Mouse (Mus musculus) limb, embryonic 13.5 days (tissue): Measurements from ENCODE around the gene Nrip1. TPM values are rescaled to one million over a fixed set of nuclear protein-coding genes. Genes with fewer than 3 reads are reported as not detected.

Source experiments
- ATAC-seq: fragments of 200-750 bp; cut with Nextera tagmentation; 2 replicates; pipeline ENCODE4 v1.8.0; 2017; ENCODE audit warnings: low read depth, moderate number of reproducible peaks, moderate TSS enrichment; ENCODE audit not compliant: low FRiP score
- H3K27ac ChIP-seq: fragments of 300-500 bp; sonication (generic); 2 replicates; pipeline ENCODE4 v1.5.1; 2015; ENCODE audit warnings: inconsistent platforms, mild to moderate bottlenecking, moderate library complexity
- H3K27me3 ChIP-seq: fragments of 300-500 bp; sonication (generic); 2 replicates; pipeline ENCODE4 v1.6.1; 2015; ENCODE audit warnings: mild to moderate bottlenecking, inconsistent platforms
- H3K36me3 ChIP-seq: fragments of 300-500 bp; sonication (generic); 2 replicates; pipeline ENCODE4 v1.6.1; 2015; ENCODE audit warnings: inconsistent platforms, mild to moderate bottlenecking, moderate library complexity
- H3K4me1 ChIP-seq: fragments of 300-500 bp; sonication (generic); 2 replicates; pipeline ENCODE4 v1.6.1; 2015; ENCODE audit warnings: inconsistent platforms
- H3K4me2 ChIP-seq: fragments of 300-500 bp; sonication (generic); replicated peaks from 2 replicates; pipeline ENCODE4 v1.6.1; 2015; ENCODE audit warnings: inconsistent platforms, mild to moderate bottlenecking, moderate library complexity
- H3K4me3 ChIP-seq: fragments of 300-500 bp; sonication (generic); 2 replicates; pipeline ENCODE4 v1.5.1; 2015; ENCODE audit warnings: moderate library complexity, mild to moderate bottlenecking, inconsistent platforms
- H3K9ac ChIP-seq: fragments of 300-500 bp; sonication (generic); 2 replicates; pipeline ENCODE4 v1.6.1; 2015; ENCODE audit warnings: mild to moderate bottlenecking, inconsistent platforms
- H3K9me3 ChIP-seq: fragments of 300-500 bp; sonication (generic); 2 replicates; pipeline ENCODE4 v1.6.1; 2016; ENCODE audit warnings: inconsistent platforms
- WGBS: fragments of 180-500 bp; shearing (Covaris S2); methylation state at CpG from one replicate; pipeline ENCODE4 v1.1.7; 2015; 5-methylcytosine and 5-hydroxymethylcytosine counted together
- polyA plus RNA-seq: library from polyadenylated mRNA; unstranded; fragments of >200 nt; fragmentation: Nextera tagmentation; extraction: Ambion mirVana; gene quantifications from 2 replicates; pipeline ENCODE4 v1.2.1, GENCODE M21; 2015

The Nrip1 gene
- polyA plus RNA-seq, 1 experiment from 2014 or later: 39.4 TPM

DNA sequence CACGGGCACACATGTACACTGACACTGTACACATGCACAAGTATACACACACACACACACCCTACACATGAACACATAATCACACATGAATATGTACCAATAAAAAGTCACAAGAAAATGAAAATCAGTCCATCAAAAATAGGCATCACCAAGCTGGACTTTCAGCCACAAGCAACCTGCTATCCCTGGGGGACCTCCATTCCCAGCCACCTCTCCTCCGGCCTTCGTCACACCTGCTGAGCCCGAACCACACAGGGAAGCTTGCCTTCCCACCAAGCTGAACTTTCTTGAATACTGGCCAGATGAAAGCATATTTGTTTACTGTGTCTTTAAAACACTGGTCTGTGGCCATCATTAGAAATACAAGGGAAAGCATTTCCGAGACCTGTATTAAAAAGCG is 70.2 kb downstream of the Nrip1 start:
- H3K36me3 ChIP-seq: no peaks in the 10 kb centered on the region
- H3K4me2 ChIP-seq: no peak overlapping the region
- 76% methylated on average over 6 of the region's 6 CpGs for WGBS
- ATAC-seq: no peak
- H3K9me3 ChIP-seq: no peaks in the 10 kb centered on the region
- H3K27me3 ChIP-seq: no peaks in the 10 kb centered on the region
- no peak overlapping the region for H3K27ac ChIP-seq
- H3K9ac ChIP-seq: no peak overlapping the region
- no peak overlapping the region for H3K4me3 ChIP-seq
- H3K4me1 ChIP-seq: 0 out of 2 replicates have a peak, but pooled peaks cover 15% of the 10 kb centered on the region

DNA sequence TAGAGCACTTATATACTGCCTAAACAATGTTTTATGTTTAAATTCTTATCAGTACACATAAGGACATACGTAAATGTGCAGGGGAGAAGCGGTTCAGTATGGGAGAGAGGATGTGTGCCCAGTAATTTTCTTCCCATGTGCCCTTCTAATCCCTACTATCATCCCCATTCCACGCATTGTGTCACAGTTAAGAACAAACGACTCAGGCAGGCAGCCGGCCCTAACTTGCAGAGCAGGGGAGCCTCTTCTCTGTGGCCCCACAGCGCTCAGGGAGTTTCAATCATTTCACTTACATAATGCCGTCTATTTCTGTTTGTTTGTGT is 71.9 kb downstream of the Nrip1 start:
- ATAC-seq: no peak
- 78% methylated on average over 7 of the region's 7 CpGs for WGBS
- H3K27me3 ChIP-seq: no peaks in the 10 kb centered on the region
- no peaks in the 10 kb centered on the region for H3K36me3 ChIP-seq
- H3K9me3 ChIP-seq: no peaks in the 10 kb centered on the region
- H3K4me2 ChIP-seq: no peak overlapping the region
- 0 out of 2 replicates have a peak, but pooled peaks cover 15% of the 10 kb centered on the region for H3K4me1 ChIP-seq
- no peak overlapping the region for H3K4me3 ChIP-seq
- no peak overlapping the region for H3K9ac ChIP-seq
- no peak overlapping the region for H3K27ac ChIP-seq

DNA sequence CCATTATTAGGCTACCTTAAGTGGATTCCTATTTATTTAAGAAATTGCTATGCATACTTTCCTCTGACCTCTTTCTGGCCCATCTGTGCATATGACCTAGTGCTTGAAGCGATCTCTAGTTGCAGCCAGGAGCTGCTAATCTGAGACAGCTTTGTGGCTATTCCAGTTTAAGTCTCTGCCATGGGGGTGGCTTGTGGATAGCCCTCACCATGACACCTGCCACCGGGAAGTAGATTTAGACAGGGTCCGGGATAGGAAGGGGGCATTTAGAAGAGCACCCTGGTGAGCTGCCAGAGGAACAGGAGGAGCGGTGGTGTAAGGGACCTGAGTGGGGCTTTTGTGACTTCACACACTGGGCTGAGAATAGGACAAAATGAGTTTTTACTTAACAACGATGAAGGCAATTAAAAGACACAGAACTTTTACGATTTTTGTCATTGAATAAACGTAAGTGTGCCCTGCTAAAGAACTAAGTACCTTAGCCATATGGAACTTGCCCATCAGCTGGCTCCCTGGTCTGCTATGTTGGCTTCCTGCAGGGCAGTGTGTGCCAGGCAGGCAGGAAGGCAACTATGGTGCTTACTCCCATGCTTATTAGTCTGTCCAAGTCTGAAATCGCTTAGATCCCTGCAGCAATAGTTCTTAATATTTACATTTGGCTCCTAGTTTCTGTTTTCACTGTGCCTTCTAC is 72.4 kb downstream of the Nrip1 start:
- Histone ChIP-seq H3K9me3 (no peaks in the 10 kb centered on the region), H3K4me3 (no peak overlapping the region), H3K27me3 (no peaks in the 10 kb centered on the region), H3K27ac (no peak overlapping the region), H3K36me3 (no peaks in the 10 kb centered on the region), H3K9ac (no peak overlapping the region), H3K4me2 (no peak overlapping the region), H3K4me1 (0 out of 2 replicates have a peak, but pooled peaks cover 15% of the 10 kb centered on the region)
- WGBS: 63% methylated on average over 8 of the region's 8 CpGs
- ATAC-seq: no peak

DNA sequence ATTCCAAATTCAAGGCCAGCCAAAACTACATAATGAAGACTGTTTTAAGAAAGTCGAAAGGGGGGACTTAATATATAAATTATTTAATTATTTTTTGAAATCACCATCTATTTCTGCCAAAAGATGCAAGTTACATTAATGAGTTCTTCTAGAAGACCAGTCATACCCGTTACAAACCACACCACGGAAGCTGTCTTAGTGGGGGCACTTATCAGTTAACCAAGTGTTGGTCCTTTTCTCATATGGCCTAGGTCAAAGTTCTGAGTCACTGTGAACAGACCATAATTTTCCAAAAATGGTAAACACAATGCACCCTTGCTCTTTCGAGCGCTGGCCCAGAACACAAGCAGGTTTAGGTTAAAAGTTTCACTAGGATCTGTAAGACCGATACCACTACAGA is 73.2 kb downstream of the Nrip1 start:
- no peak for ATAC-seq
- H3K27me3 ChIP-seq: no peaks in the 10 kb centered on the region
- H3K4me2 ChIP-seq: no peak overlapping the region
- no peaks in the 10 kb centered on the region for H3K9me3 ChIP-seq
- no peak overlapping the region for H3K4me3 ChIP-seq
- no peaks in the 10 kb centered on the region for H3K36me3 ChIP-seq
- no peak overlapping the region for H3K27ac ChIP-seq
- H3K4me1 ChIP-seq: 0 out of 2 replicates have a peak, but pooled peaks cover 15% of the 10 kb centered on the region
- no peak overlapping the region for H3K9ac ChIP-seq
- 89% methylated on average over 6 of the region's 6 CpGs for WGBS

DNA sequence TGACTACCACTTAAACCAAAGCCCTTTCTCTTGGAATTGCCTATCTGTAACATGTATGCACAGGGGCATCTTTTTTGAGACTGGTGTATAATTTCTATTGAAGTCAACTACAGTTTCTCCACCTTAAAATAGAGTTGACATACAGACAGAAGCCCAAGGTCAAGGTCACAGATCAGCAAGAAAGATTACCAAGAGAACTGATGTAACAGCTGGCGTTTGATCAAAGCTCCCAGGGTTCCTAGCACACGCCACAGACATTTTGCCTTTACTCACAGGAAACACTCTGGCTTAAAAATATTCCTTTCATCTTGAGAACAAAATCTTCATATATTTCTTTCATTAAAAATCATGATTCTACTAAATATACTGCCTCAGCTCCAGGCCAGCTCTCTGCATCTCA is 74.1 kb downstream of the Nrip1 start:
- H3K4me3 ChIP-seq: no peak overlapping the region
- no peak overlapping the region for H3K4me2 ChIP-seq
- no peaks in the 10 kb centered on the region for H3K9me3 ChIP-seq
- H3K4me1 ChIP-seq: 0 out of 2 replicates have a peak, but pooled peaks cover 15% of the 10 kb centered on the region
- WGBS: 47% methylated on average over 2 of the region's 2 CpGs
- H3K27ac ChIP-seq: no peak overlapping the region
- H3K9ac ChIP-seq: no peak overlapping the region
- no peak for ATAC-seq
- no peaks in the 10 kb centered on the region for H3K27me3 ChIP-seq
- peaks cover 5% of the 10 kb centered on the region for H3K36me3 ChIP-seq

DNA sequence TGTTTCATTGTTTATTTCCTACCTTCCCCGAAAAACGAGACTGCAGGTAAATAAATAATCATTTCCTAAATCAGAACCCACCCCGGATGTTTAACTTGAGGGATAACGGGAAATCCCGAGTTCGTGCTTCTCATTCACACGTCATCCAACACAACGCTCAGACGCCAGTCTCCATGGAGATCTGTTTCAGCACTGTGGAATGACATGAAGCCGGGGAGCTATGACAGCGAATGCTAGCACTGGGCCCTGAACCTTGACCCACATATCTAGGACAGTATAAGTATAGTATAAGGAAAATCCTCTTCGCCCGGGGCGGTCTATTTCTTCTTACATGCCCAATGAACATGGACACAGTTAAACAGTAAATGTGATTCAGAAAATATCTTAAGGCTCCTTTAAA is 78.3 kb downstream of the Nrip1 start:
- Histone ChIP-seq H3K27me3 (no peaks in the 10 kb centered on the region), H3K9ac (no peak overlapping the region), H3K36me3 (peaks cover 41% of the 10 kb centered on the region), H3K4me3 (no peak overlapping the region), H3K4me2 (no peak overlapping the region), H3K9me3 (no peaks in the 10 kb centered on the region), H3K4me1 (0 out of 2 replicates have a peak, but pooled peaks cover 3% of the 10 kb centered on the region), H3K27ac (no peak overlapping the region)
- 95% methylated on average over 14 of the region's 14 CpGs for WGBS
- no peak for ATAC-seq

DNA sequence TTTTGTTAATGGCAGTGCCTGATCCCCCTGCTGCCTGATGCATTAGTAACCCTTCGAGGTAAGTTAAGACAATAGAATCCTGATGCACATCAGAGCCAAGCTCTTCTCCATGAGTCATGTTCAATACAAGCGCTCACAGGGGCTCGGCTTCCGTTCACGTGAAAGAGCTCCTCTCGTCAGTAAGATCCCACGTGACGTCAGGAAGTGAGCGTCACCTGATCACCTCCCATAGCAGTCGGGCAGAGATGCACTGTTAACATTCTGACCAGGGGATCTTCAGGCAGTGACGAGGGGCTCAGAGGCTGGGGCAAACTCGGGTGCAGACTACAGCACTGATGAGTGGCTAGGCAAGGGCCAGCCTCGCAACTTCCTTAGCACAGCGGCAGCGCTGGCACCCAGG is 79.1 kb downstream of the Nrip1 start:
- no peak for ATAC-seq
- Histone ChIP-seq H3K27me3 (no peaks in the 10 kb centered on the region), H3K4me1 (0 out of 2 replicates have a peak, but pooled peaks cover under 1% of the 10 kb centered on the region), H3K36me3 (peaks cover 41% of the 10 kb centered on the region), H3K9ac (no peak overlapping the region), H3K9me3 (no peaks in the 10 kb centered on the region), H3K4me3 (no peak overlapping the region), H3K4me2 (no peak overlapping the region), H3K27ac (no peak overlapping the region)
- 86% methylated on average over 15 of the region's 15 CpGs for WGBS

DNA sequence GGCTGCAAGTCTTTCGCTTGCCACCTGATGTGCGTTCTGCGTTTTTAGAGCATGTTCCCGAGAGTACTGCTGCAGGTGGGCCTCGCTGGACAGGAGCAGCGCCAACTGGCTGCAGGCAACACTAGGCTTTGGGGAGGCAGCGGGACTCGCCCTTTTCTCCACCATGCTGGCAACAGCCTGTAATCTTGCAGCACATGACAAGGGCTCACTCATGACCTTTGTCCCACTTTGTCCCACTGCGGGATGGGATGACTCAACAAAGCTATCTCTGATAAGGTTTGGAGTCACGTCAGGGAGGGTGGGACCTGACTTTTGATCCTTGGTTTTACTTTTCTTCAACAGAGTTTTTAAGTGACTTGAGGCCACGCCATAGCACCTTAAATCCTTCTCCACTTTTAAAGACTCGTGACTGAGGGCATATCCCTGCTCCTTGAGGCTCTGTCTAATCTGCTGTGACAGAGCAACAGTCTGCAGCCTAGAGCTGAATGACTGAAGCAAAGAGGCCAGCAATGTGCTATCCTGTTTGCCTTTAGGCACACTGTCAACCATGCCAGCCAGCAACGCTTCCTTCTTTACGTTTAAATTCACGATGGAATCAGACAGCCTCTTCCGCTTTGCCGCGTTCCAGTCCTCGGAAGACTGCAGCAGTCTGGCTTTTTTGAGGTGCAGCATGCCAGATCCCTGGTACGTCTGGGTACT is 79.7 kb downstream of the Nrip1 start:
- Histone ChIP-seq H3K4me2 (no peak overlapping the region), H3K9me3 (no peaks in the 10 kb centered on the region), H3K36me3 (peaks cover 41% of the 10 kb centered on the region), H3K4me1 (no peaks in the 10 kb centered on the region), H3K27me3 (no peaks in the 10 kb centered on the region), H3K4me3 (no peak overlapping the region), H3K9ac (no peak overlapping the region), H3K27ac (no peak overlapping the region)
- ATAC-seq: no peak
- WGBS: 91% methylated on average over 20 of the region's 20 CpGs

DNA sequence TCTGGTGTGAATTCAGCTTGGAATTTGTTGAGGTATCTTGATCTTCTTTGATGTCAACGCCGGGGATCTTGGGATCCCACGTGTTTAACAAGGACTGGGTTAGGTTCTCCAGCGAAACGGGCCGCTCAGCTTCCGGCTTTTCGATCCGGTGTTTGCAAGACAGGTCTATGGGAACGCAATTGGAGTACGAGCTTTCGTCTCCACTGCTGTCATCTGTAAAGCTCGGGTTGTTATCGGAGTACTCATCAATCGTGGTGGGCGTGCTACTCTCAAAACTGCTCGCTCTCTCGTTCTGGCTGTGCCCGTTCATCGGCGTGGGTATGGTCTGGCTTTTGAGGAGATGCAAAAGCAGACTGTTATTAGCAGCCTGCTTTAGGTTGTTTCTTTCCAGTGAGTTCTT is 80.5 kb downstream of the Nrip1 start:
- no peaks in the 10 kb centered on the region for H3K4me1 ChIP-seq
- H3K4me2 ChIP-seq: no peak overlapping the region
- no peak overlapping the region for H3K4me3 ChIP-seq
- no peak overlapping the region for H3K27ac ChIP-seq
- 95% methylated on average over 21 of the region's 21 CpGs for WGBS
- H3K36me3 ChIP-seq: peaks cover 41% of the 10 kb centered on the region
- H3K9ac ChIP-seq: no peak overlapping the region
- ATAC-seq: no peak
- no peaks in the 10 kb centered on the region for H3K27me3 ChIP-seq
- no peaks in the 10 kb centered on the region for H3K9me3 ChIP-seq

DNA sequence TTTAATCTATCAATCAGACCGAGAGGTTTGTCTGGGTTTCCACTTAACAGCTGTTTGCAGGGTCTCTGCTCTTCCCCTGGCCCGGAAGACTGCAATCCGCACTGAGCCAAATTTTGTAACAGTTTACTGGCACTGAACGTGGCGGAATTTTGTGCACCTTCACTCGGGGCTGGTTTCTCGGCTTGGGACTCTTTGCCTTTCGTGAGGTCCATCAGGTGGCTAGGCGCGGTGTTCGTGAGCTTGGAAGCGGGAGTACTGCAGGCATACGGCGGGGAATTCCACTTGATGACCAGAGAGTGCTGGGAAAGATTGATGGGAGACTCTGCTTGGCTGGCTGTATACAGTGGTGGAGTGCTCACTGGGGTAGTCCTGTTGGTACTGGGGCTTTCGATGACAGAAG is 81.0 kb downstream of the Nrip1 start:
- no peak overlapping the region for H3K4me3 ChIP-seq
- WGBS: 80% methylated on average over 15 of the region's 15 CpGs
- ATAC-seq: no peak
- H3K27ac ChIP-seq: no peak overlapping the region
- no peak overlapping the region for H3K4me2 ChIP-seq
- peaks cover 41% of the 10 kb centered on the region for H3K36me3 ChIP-seq
- H3K9me3 ChIP-seq: no peaks in the 10 kb centered on the region
- no peak overlapping the region for H3K9ac ChIP-seq
- no peaks in the 10 kb centered on the region for H3K4me1 ChIP-seq
- H3K27me3 ChIP-seq: no peaks in the 10 kb centered on the region

DNA sequence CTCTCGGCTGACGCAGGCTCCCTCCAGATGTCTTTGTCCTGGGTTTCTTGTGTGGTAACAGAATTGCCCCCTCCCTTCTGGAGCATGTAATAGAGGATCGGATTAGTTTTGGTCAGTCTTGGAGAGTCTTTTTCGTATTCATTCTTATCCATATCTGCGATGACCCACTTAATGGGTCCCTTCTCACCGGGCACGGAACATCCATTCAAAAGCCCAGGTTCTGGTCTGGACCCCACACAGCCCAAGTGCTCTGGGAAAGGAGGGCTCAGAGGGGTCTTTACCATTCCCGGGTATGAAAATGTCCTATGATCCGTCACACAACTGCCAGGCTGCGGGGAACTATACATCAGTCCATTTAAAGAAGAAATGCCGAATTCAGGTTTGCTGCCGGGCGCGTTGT is 82.3 kb downstream of the Nrip1 start:
- Histone ChIP-seq H3K36me3 (peaks cover 41% of the 10 kb centered on the region), H3K4me3 (no peak overlapping the region), H3K9ac (no peak overlapping the region), H3K4me2 (no peak overlapping the region), H3K27me3 (no peaks in the 10 kb centered on the region), H3K9me3 (no peaks in the 10 kb centered on the region), H3K4me1 (no peaks in the 10 kb centered on the region), H3K27ac (no peak overlapping the region)
- 93% methylated on average over 14 of the region's 14 CpGs for WGBS
- ATAC-seq: no peak

DNA sequence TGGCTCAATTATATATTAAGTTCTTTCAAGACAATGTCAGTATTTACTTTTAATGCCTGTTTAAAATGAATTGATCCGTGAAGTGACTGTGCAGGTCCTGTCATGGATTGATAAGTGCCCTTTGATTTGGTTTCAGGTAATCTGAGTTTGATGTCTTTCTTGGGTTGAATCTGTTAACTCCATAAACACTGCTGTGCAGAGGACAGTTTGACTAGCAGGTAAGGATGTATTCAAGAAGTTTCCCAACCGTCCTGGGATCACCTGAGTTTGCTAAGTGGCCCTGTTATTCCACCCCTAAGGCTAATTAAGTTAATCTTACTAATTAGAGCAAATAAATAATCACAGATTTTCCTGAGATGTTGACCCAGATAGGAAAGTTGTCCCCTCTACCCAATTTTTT is 84.1 kb downstream of the Nrip1 start:
- 67% methylated on average over 2 of the region's 2 CpGs for WGBS
- Histone ChIP-seq H3K9me3 (no peaks in the 10 kb centered on the region), H3K4me1 (no peaks in the 10 kb centered on the region), H3K27me3 (no peaks in the 10 kb centered on the region), H3K27ac (no peak overlapping the region), H3K4me3 (no peak overlapping the region), H3K36me3 (peaks cover 36% of the 10 kb centered on the region), H3K4me2 (no peak overlapping the region), H3K9ac (no peak overlapping the region)
- no peak for ATAC-seq

DNA sequence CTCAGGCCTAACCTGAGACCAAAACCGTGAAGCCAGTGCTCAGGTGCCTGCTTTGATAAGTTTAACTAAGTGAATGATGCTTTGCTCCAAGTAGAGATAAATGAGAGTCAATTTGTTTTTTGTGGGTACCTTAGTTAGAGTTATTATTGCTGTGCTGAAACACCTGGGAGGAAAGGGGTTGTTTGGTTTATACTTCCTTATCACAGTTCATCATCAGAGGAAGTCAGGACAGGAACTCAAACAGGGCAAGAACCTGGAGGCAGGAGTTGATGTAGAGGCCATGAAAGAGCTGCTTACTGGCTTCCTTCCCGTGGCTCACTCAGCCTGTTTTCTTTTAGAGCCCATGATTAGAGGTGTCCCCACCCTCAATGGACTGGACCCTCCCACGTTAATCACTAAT is 89.8 kb downstream of the Nrip1 start:
- Histone ChIP-seq H3K4me1 (no peaks in the 10 kb centered on the region), H3K36me3 (no peaks in the 10 kb centered on the region), H3K9me3 (no peaks in the 10 kb centered on the region), H3K4me2 (no peak overlapping the region), H3K4me3 (no peak overlapping the region), H3K27me3 (no peaks in the 10 kb centered on the region), H3K27ac (no peak overlapping the region), H3K9ac (no peak overlapping the region)
- WGBS: 47% methylated on average over 3 of the region's 3 CpGs
- ATAC-seq: no peak
